In genomic region chr17:68100093-68100492, GRCm38 (mm10) we compare ENCODE assay signal across 10 mouse cellular contexts.
"Had no signal": no experiment of that assay in that cellular context is flagged by ENCODE, and none has a peak within 500 bp of the region (broad histone marks: within the 10 kb centered on the region; RNA-seq: fewer than 3 reads in every experiment).

No protein-coding gene starts in this region.

- DNase-seq: lung, adult 18-20 months; lung, embryonic 14.5 days; lung, postnatal 14 days; lung, postnatal 36 days; right cerebral cortex, postnatal 14 days; thymus, adult 2 months; thymus, postnatal 25 days; thymus, postnatal 4 days had no signal

- ATAC-seq: midbrain, embryonic 13.5 days; midbrain, embryonic 15.5 days had no signal
